Mouse (Mus musculus) heart, postnatal 14 days (tissue): ENCODE measurements at regions not wholly inside any gene's neighbourhood (a gene's known extent, or its start where the extent isn't known, plus 50 kb on each side); places are given as distances from the start of the nearest gene placed in this dataset.
"Not testable (repeated sequence)": the region's sequence is repeated elsewhere in the genome, so short reads cannot be mapped to it uniquely, and the experiment has no call there.

Experiments used
- DNase-seq, 2 experiments: peaks; one replicate each; pipeline ENCODE4 v3.0.0; 2021 to 2022
- intact Hi-C: fragments of 180-260 bp; cut with DNase I; formaldehyde crosslinking; loops from one replicate; pipeline ENCODE4 v1.15.1; 2025

DNA sequence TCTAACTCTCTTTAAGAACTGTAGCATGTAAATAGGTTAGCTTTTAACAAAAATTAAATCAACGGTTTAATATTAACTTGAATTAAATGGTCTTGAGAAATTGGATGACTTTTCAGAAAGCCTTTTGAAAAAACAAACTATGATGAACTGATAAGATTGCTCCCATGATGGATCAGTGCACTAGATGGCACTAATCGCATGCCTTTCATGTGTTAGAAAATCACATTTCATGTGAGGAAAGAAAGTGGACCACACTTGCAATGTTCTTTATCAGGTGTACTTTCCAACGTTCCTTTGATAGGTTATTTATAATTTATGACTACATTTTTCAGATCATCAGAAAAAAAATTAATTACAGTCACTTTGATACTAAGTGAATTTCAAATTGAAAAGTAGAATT lies 1003.2 kb upstream of the 4930412O13Rik start:
- no peak for DNase-seq
- intact Hi-C loops: no loop called here

GRCm38 (mm10) chr2:8912417-8912816 lies 968.6 kb upstream of the 4930412O13Rik start:
- no peak for DNase-seq
- intact Hi-C loops: no loop called here

DNA sequence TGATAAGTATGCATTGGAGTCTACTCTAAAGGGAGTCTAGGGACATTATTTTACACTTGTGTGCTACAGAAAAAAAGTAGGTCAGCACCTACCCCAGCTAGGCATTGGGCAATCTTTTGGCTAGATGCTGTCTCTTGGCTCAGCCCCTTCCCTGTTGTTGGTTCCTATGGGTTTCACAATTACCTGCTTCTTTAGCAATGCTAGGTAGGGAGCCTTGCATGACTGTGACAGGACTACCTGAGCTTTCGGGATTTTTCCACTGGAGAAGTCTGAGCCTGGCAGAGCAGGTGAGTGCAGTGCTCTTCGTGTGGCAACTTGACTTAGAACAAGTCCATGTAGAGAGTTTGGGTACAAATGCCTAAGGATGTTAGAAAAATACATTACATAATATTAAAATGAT lies 956.2 kb upstream of the 4930412O13Rik start:
- no peak for DNase-seq
- intact Hi-C loops: no loop called here

DNA sequence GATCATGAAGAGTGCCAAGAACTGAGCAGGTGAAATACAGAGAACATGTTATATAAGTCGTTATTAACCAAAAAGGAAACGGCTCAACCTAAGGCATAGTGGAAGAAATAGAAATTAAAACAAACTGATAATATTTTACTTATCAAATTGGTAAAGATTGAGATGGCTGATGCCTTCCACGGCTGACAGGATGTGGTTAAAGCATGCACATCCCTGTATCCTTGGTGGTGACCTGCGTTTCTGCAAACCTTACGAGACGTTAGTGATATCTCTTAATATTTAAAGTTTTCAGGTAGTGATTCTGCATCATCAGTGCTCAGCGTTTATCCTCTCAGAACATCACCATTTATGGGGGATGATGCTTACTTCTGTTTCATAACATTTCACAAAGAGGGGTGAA lies 939.5 kb upstream of the 4930412O13Rik start:
- DNase-seq: no peak
- intact Hi-C loops: no loop called here

DNA sequence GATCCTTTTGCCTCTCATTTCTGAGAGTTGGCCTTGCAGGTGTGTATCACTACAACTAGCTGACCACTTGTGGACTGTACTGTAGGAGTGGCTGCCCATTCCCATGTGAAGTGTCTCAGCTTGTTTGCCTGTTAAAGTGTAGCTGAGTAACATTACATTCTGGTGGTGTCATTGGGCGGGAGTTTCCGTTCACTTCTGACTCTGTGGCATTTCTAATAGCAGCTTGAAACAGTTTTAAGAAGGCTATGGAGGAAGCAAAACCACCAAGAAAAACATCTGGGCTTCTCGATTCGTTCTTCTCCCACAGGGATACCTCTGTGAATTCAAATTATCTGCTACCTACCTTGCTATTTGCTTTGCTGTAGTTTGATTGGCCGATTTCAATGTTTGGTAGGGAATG lies 922.1 kb upstream of the 4930412O13Rik start:
- DNase-seq: no peak
- intact Hi-C loops: no loop called here

GRCm38 (mm10) chr2:8964952-8965668 lies 915.9 kb upstream of the 4930412O13Rik start:
- intact Hi-C loops: no loop called here
- no peak for DNase-seq

GRCm38 (mm10) chr2:8975635-8976034 lies 905.4 kb upstream of the 4930412O13Rik start:
- no peak for DNase-seq
- intact Hi-C loops: no loop called here

DNA sequence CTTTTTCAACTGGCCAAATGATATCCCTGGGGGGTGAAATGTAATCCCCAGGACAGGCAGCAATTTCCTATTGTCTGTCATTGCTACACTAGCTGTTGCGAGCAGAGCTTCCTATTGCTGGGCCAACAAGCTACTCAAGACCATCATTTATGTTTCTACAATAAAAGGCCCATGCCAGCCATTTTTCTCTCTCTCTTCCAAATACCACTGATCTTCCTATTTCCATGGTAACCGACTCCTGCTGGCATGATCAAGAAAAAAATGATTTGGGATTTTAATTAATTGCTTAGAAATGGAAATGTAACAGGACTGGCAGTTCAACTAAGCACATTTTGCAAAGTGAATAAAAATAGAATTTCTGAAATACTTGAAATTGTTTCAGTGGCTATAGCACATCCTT lies 868.7 kb upstream of the 4930412O13Rik start:
- DNase-seq: no peak
- intact Hi-C loops: no loop called here

GRCm38 (mm10) chr2:9033079-9033478 lies 848.0 kb upstream of the 4930412O13Rik start:
- intact Hi-C loops: no loop called here
- DNase-seq: no peak

DNA sequence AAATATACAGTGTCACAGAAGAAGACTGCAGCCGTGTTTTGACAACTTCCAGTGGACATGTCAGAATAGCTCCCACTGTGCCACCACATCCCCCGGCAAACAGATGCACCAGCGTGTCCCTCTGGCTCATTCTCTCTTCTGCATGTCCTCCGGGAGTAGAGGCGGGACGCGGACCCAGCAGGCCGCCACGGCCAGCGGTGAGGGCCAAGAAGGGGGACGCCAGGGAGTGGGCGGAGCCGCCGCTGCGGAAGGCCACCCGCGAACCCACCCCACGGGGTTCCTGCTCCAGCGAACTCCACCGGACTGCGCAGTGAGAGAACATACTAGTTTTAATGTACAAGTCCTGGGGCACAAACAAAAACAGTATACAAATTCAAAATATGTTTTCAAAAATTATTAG lies 838.7 kb upstream of the 4930412O13Rik start:
- intact Hi-C loops, DNase-seq: not testable (repeated sequence)

GRCm38 (mm10) chr2:9047980-9048379 lies 833.1 kb upstream of the 4930412O13Rik start:
- no peak for DNase-seq
- intact Hi-C loops: no loop called here

DNA sequence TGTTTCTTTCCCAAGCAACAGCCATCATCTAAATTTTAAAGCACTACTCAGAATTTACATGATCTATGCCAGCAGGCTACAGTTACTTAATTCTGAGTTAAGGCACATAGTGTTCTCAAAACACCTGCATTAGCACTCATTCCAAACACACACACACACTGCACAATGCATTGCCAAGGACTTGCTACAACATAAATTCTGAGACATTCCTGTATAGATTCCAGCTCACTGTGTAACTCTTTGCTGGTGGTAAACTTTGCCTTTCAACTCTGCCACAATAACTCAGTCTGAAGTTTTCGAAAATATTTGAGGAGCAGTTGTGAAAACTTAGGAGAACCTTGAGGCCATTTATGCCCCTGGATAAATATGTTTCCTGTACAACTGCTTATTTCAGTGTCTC lies 807.2 kb upstream of the 4930412O13Rik start:
- no peak for DNase-seq
- intact Hi-C loops: no loop called here

- intact Hi-C loops: no loop called here
- no peak for DNase-seq
Measured at GRCm38 (mm10) chr2:9078158-9078557, 802.9 kb upstream of the 4930412O13Rik start.

GRCm38 (mm10) chr2:9081746-9082145 lies 799.3 kb upstream of the 4930412O13Rik start:
- no peak for DNase-seq
- intact Hi-C loops: no loop called here

DNA sequence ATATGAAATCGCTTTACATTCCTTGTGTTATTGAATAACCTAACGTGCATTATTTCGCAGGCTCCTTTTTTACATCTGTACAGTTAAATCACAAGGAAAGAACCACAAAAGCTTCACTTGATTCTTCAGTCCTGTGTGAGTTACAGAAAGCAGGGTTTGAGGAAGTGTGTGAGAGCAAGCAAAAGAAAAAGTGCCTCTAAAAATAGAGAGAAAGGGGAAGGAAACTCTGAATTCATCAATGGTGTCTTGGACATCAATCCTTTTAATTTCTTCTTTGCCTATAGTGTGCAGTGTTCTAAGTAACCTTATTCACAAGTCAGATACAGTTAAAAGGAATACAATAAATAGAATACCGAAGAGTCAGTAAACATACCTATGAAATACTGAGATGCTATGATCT lies 785.7 kb upstream of the 4930412O13Rik start:
- intact Hi-C loops: no loop called here
- DNase-seq: no peak

DNA sequence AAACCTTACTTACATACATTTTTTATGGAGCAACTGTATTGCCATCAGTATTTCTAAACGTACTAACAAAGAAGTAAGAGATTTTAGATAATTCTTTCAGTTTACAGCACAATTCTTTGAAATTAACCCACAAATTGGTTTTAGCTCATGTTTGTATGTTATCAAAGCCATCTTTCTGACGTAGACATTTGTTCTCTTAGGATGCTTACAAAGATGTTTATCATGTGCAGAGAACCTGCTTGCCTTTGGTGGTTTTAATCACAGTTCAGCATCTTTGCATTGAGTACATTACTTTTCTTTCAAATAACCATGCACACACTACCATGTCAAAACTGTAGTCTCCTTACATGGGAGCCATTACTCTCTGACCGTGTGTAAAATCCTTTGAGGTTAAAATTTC lies 764.4 kb upstream of the 4930412O13Rik start:
- intact Hi-C loops: no loop called here
- no peak for DNase-seq

GRCm38 (mm10) chr2:9117523-9117922 lies 763.5 kb upstream of the 4930412O13Rik start:
- no peak for DNase-seq

DNA sequence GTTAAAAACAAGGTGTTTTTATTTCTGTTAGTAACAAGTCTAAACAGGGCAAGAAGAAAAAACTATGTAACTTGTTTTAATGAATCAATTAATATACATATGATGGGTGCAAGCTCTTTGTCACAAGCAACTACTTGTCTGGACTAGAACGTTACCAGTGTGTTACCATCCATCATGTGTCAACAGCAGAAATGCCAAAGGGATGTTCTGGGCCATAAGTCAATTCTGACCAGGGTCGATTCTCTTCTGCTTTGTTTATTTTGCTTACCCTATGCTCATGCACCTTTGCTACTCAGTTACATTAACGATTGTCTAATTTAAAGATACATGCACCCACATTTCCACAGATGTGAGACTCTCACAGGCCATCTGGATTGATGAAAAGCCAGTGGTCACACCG lies 744.1 kb upstream of the 4930412O13Rik start:
- DNase-seq: no peak
- intact Hi-C loops: no loop called here

More at GRCm38 (mm10) chr2:9117523-9117922, 763.5 kb upstream of the 4930412O13Rik start:
- intact Hi-C loops: no loop called here

DNA sequence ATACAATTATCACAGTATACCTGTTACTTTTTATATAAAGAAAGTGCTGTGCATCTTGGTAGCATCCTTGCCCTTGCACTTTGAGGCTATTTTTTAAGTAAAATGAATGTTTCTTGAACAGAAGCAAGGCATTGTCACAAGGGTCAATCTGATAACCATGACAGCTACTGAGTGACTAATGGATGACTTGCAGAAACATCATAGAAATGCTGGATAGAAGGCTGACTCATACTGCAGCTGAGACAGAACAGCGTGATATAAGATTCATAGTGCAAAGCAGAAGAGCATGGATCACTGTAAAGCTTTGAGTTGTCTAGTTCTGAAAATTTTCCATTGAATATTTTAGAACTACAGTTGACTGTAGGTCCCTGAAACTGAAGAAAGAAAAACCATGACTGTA lies 739.6 kb upstream of the 4930412O13Rik start:
- intact Hi-C loops: no loop called here
- DNase-seq: no peak

- no peak for DNase-seq
- intact Hi-C loops: no loop called here
Measured at GRCm38 (mm10) chr2:9155604-9156003, 725.4 kb upstream of the 4930412O13Rik start.

DNA sequence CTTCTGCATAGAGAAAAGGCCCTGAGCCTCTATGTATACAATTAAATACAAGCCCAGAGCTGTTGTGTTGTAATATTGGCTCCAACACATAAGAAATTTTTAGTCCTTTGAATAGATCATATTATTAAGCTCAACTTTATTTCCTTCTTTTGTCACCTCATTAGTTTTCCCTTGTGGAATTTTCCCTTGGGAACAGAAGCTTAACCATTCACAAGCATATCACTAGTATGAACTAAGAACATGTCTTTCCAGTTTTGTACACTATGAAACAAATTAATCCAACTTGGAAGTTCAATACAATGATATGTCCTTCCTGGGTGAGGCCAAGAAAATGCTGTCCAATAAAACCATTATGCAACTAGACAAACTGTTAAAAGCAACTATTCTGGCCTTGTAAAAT lies 720.9 kb upstream of the 4930412O13Rik start:
- intact Hi-C loops: no loop called here
- DNase-seq: no peak

GRCm38 (mm10) chr2:9163819-9164560 lies 717.1 kb upstream of the 4930412O13Rik start:
- no peak for DNase-seq
- intact Hi-C loops: no loop called here
